Mouse (Mus musculus): ENCODE results near the gene 1700057G04Rik.

GRCm38 (mm10) chr9:92267732-92268131 lies 41.4 kb upstream of the 1700057G04Rik start:
- TF ChIP-seq CTCF (IDR thresholded peaks at IDR 0.05; ENCODE audit: low read depth, low read length): no peak
- TF ChIP-seq GATA2 (IDR thresholded peaks at IDR 0.05; ENCODE audit: borderline replicate concordance, low read depth, low read length): no peak
- TF ChIP-seq TAL1 (conservative IDR thresholded peaks at IDR 0.05; ENCODE audit: low read depth, low read length): no peak
